Mouse (Mus musculus): ENCODE measurements around the gene Dnlz.
A peak's percentile ranks its signal among the peaks of the same experiment; 100 is the strongest.
"Not testable (repeated sequence)": the region's sequence is repeated elsewhere in the genome, so short reads cannot be mapped to it uniquely, and the experiment has no call there.

Gene Dnlz

GRCm38 (mm10) chr2:26351358-26352290, at the start of gene Dnlz:
TSS of gene Dnlz (minus strand) at chr2:26352110.
- peak; percentile 96 for DNase-seq (ENCODE audit: low read depth)

GRCm38 (mm10) chr2:26401023-26401422, 49.1 kb upstream of the Dnlz start:
- no peak for DNase-seq (ENCODE audit: low read depth)

GRCm38 (mm10) chr2:26400296-26400695, 48.4 kb upstream of the Dnlz start:
- DNase-seq (ENCODE audit: low read depth) = no peak

- DNase-seq (ENCODE audit: low read depth) = no peak
Observed at GRCm38 (mm10) chr2:26399647-26400046, 47.7 kb upstream of the Dnlz start.

- DNase-seq (ENCODE audit: low read depth) = no peak
Observed at GRCm38 (mm10) chr2:26398978-26399377, 47.1 kb upstream of the Dnlz start.

GRCm38 (mm10) chr2:26391617-26392016, 39.7 kb upstream of the Dnlz start:
- no peak for DNase-seq (ENCODE audit: low read depth)

GRCm38 (mm10) chr2:26390954-26391353, 39.0 kb upstream of the Dnlz start:
- no peak for DNase-seq (ENCODE audit: low read depth)

- DNase-seq (ENCODE audit: low read depth) = peak; percentile 90
Observed at GRCm38 (mm10) chr2:26389154-26389690, 37.3 kb upstream of the Dnlz start, which contains the start of the genes Entr1 and Pmpca. TSS of gene Entr1 (minus strand) at chr2:26389316. TSS of gene Pmpca (plus strand) at chr2:26389339.

- no peak for DNase-seq (ENCODE audit: low read depth)
Observed at GRCm38 (mm10) chr2:26388682-26389153, 36.8 kb upstream of the Dnlz start.

- no peak for DNase-seq (ENCODE audit: low read depth)
Observed at GRCm38 (mm10) chr2:26387713-26388112, 35.8 kb upstream of the Dnlz start.

- not testable (repeated sequence) for DNase-seq (ENCODE audit: low read depth)
Observed at GRCm38 (mm10) chr2:26380871-26381270, 29.0 kb upstream of the Dnlz start.

- DNase-seq (ENCODE audit: low read depth) = peak; percentile 88
Observed at GRCm38 (mm10) chr2:26380131-26380771, 28.3 kb upstream of the Dnlz start, which contains the start of gene Snapc4. TSS of gene Snapc4 (minus strand) at chr2:26380653.

GRCm38 (mm10) chr2:26372396-26372795, 20.5 kb upstream of the Dnlz start:
- peak; percentile 51 for DNase-seq (ENCODE audit: low read depth)

- DNase-seq (ENCODE audit: low read depth) = no peak
Observed at GRCm38 (mm10) chr2:26368572-26368971, 16.7 kb upstream of the Dnlz start.

GRCm38 (mm10) chr2:26367911-26368310, 16.0 kb upstream of the Dnlz start:
- DNase-seq (ENCODE audit: low read depth) = no peak

- DNase-seq (ENCODE audit: low read depth) = peak; percentile 67
Observed at GRCm38 (mm10) chr2:26364738-26365465, 13.0 kb upstream of the Dnlz start.

- no peak for DNase-seq (ENCODE audit: low read depth)
Observed at GRCm38 (mm10) chr2:26363481-26363880, 11.6 kb upstream of the Dnlz start.

GRCm38 (mm10) chr2:26362991-26363390, 11.1 kb upstream of the Dnlz start:
- DNase-seq (ENCODE audit: low read depth) = no peak

- no peak for DNase-seq (ENCODE audit: low read depth)
Observed at GRCm38 (mm10) chr2:26360772-26361171, 8.9 kb upstream of the Dnlz start, which contains the start of gene Card9. TSS of gene Card9 (minus strand) at chr2:26360918.

GRCm38 (mm10) chr2:26359983-26360382, 8.1 kb upstream of the Dnlz start:
- no peak for DNase-seq (ENCODE audit: low read depth)

GRCm38 (mm10) chr2:26358667-26359320, 6.9 kb upstream of the Dnlz start:
- no peak for DNase-seq (ENCODE audit: low read depth)

Data from NIH3T3 (cell line).